Comparison of ENCODE assay signal across 7 mouse cellular contexts in the genomic region with DNA sequence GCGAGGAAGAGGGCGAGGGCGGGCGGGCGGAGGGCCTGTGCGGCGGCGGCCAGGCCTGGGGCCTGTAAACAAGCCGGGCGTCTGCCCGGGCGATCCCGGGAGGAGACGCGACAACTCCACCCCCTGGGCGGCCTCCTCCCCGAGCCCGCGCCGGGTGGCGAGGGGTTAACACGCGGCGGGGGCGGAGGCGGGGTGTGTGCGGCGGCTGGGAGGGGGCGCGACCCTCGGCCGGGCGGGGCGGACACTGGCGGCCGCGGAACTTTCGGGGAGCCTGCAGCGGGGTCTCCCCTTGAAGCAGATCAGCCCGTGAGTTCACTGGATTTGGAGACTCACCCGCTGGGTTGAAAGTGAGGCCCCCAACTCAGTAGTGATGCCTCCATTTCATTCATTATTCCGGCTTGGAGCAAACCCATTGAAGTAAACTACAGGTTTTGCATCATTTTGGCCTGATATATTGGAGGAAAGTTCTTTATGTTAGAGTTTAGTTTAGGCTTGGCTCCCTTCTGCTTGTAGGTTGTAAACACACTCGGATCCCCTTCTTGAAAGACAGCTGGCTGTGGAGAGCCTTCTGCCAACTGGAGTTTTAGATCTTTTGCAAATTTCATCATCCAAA. TPM values are rescaled to one million over a fixed set of nuclear protein-coding genes. Genes with fewer than 3 reads are reported as not detected.
A peak's percentile ranks its signal among the peaks of the same experiment; 100 is the strongest.
DNase-seq lines count a peak whose midpoint lies in the region; ATAC-seq and TF ChIP-seq lines count a peak whose summit lies in the region.

No protein-coding gene starts in this region.

- H3K9me3 ChIP-seq in embryonic facial prominence, embryonic 11.5 days (replicated peaks; ENCODE audit: control insufficient read depth, low read length), result no peaks in the 10 kb centered on the region
- no peaks in the 10 kb centered on the region for H3K9me3 ChIP-seq in limb, embryonic 14.5 days (ENCODE audit: control insufficient read depth, low read length)
- H3K9me3 ChIP-seq in midbrain, embryonic 15.5 days, result no peaks in the 10 kb centered on the region

- 0% methylated on average over 32 of the region's 43 CpGs for WGBS in embryonic facial prominence, embryonic 11.5 days
- under 1% methylated on average over 19 of the region's 43 CpGs for WGBS in limb, embryonic 14.5 days
- under 1% methylated on average over 32 of the region's 43 CpGs for WGBS in midbrain, embryonic 15.5 days

- TF ChIP-seq POLR2A in limb, embryonic 14.5 days (IDR thresholded peaks at IDR 0.05; ENCODE audit: borderline replicate concordance, extremely low read depth, insufficient read depth, insufficient read length), result no peak

- H3K27ac ChIP-seq in embryonic facial prominence, embryonic 11.5 days (replicated peaks; ENCODE audit: low read depth, low read length), result peak overlapping the region; percentile 96
- H3K27ac ChIP-seq in limb, embryonic 14.5 days (replicated peaks; ENCODE audit: low read depth, low read length), result peak overlapping the region; percentile 98
- H3K27ac ChIP-seq in midbrain, embryonic 15.5 days, result peak overlapping the region; percentile 99

- no peaks in the 10 kb centered on the region for H3K27me3 ChIP-seq in embryonic facial prominence, embryonic 11.5 days (ENCODE audit: control insufficient read depth, insufficient read depth, low read length)
- H3K27me3 ChIP-seq in limb, embryonic 14.5 days (ENCODE audit: control insufficient read depth, insufficient read depth, low read length), result no peaks in the 10 kb centered on the region
- no peaks in the 10 kb centered on the region for H3K27me3 ChIP-seq in midbrain, embryonic 15.5 days (replicated peaks)

- peak overlapping the region; percentile 98 for H3K9ac ChIP-seq in embryonic facial prominence, embryonic 11.5 days (replicated peaks; ENCODE audit: low read length)
- peak overlapping the region; percentile 99 for H3K9ac ChIP-seq in limb, embryonic 14.5 days (ENCODE audit: low read depth, low read length, severe bottlenecking)
- peak overlapping the region; percentile 99 for H3K9ac ChIP-seq in midbrain, embryonic 15.5 days

- H3K4me1 ChIP-seq in embryonic facial prominence, embryonic 11.5 days (ENCODE audit: control insufficient read depth, insufficient read depth, low read length), result no peaks in the 10 kb centered on the region
- H3K4me1 ChIP-seq in limb, embryonic 14.5 days (ENCODE audit: control insufficient read depth, insufficient read depth, low read length), result peaks cover 16% of the 10 kb centered on the region
- H3K4me1 ChIP-seq in midbrain, embryonic 15.5 days, result peaks cover 28% of the 10 kb centered on the region

- H3K4me3 ChIP-seq in embryonic facial prominence, embryonic 11.5 days (ENCODE audit: low read depth, low read length), result peak overlapping the region; percentile 96
- peak overlapping the region; percentile 89 for H3K4me3 ChIP-seq in limb, embryonic 14.5 days (replicated peaks; ENCODE audit: low read length)
- peak overlapping the region; percentile 98 for H3K4me3 ChIP-seq in midbrain, embryonic 15.5 days

- ATAC-seq in embryonic facial prominence, embryonic 11.5 days (replicated peaks; ENCODE audit: insufficient number of reproducible peaks, low FRiP score, low TSS enrichment, low read depth), result peak; percentile 70
- peak; percentile 60 for ATAC-seq in limb, embryonic 14.5 days (ENCODE audit: low FRiP score, low read depth)
- peak; percentile 55; the same call in 1 of the 2 replicates for ATAC-seq in midbrain, embryonic 15.5 days (replicated peaks)

- peak overlapping the region; percentile 48 for H3K4me2 ChIP-seq in embryonic facial prominence, embryonic 11.5 days (ENCODE audit: low read depth, low read length)
- H3K4me2 ChIP-seq in limb, embryonic 14.5 days (replicated peaks; ENCODE audit: low read depth, low read length, severe bottlenecking), result peak overlapping the region; percentile 72
- peak overlapping the region; percentile 58 for H3K4me2 ChIP-seq in midbrain, embryonic 15.5 days

- no peaks in the 10 kb centered on the region for H3K36me3 ChIP-seq in embryonic facial prominence, embryonic 11.5 days (replicated peaks; ENCODE audit: control insufficient read depth, insufficient read depth, low read depth, low read length)
- no peaks in the 10 kb centered on the region for H3K36me3 ChIP-seq in limb, embryonic 14.5 days (ENCODE audit: control insufficient read depth, insufficient read depth, low read length)
- H3K36me3 ChIP-seq in midbrain, embryonic 15.5 days (replicated peaks), result no peaks in the 10 kb centered on the region

- peak; percentile 50 for DNase-seq in adrenal gland, adult 8-10 months
- DNase-seq in embryonic facial prominence, embryonic 11.5 days (ENCODE audit: low spot score), result peak; percentile 76
- peak; percentile 64 to 71 for DNase-seq in heart, adult 18-20 months
- peak; percentile 44 for DNase-seq in kidney, adult 8-10 months
- DNase-seq in limb, embryonic 14.5 days (ENCODE audit: low spot score), result peak; percentile 59
- peak; percentile 44 to 57 for DNase-seq in spleen, postnatal 14 days (ENCODE audit: low spot score in 2 of 2)

RNA-seq across cellular contexts. Expression of gene Ppm1a, which starts 4.5 kb away (rescaled TPM):
- total RNA-seq in adrenal gland, adult 8-10 months (2022), result 100 to 1,000 TPM; 249 to 301 (median 265) TPM
- 68.3 and 74.6 TPM in 2 replicates for polyA plus RNA-seq in embryonic facial prominence, embryonic 11.5 days (2014; fragmentation: Nextera tagmentation; extraction: Ambion mirVana)
- 100 to 1,000 TPM; 252 to 254 TPM for total RNA-seq in heart, adult 18-20 months (2021)
- 80.7 and 84.7 TPM in 2 replicates for polyA plus RNA-seq in limb, embryonic 14.5 days (2012; rRNA removed)
- 76.5 and 77.0 TPM in 2 replicates for polyA plus RNA-seq in limb, embryonic 14.5 days (2014; fragmentation: Nextera tagmentation; extraction: Ambion mirVana)
- polyA plus RNA-seq in midbrain, embryonic 15.5 days (2015; fragmentation: Nextera tagmentation; extraction: Ambion mirVana), result 57.2 and 62.3 TPM in 2 replicates

Comparison
In these comparisons a context has a peak if more than half of its experiments do, and no peak if none do; other contexts are left out.
1. Peak in every context shown above with its lines: DNase-seq, ATAC-seq, H3K4me3 ChIP-seq and H3K27ac ChIP-seq.